Mouse (Mus musculus) left cerebral cortex, adult 6 months (tissue): ENCODE data around the gene Olfr1450. TPM values are rescaled to one million over a fixed set of nuclear protein-coding genes. Genes with fewer than 3 reads are reported as not detected.

Experiments used
- long read RNA-seq, 2 experiments: library from polyadenylated mRNA; unstranded; transcript quantifications; one replicate each; pipeline ENCODE4 v2.0.0; 2019 to 2020
- polyA plus RNA-seq: library from polyadenylated mRNA; unstranded; fragments of <200 nt; fragmentation: Nextera tagmentation; gene quantifications from 2 replicates; pipeline ENCODE4 v1.2.3, GENCODE M21; 2021

Gene Olfr1450
- polyA plus RNA-seq, result not detected in 2 replicates
- long read RNA-seq, experiment 1, result 0 reads
- long read RNA-seq, experiment 2, result 0 reads

GRCm38 (mm10) chr19:12949958-12950357 lies at the start of gene Olfr1450:
Olfr1450 (plus strand) TSS chr19:12950258.

GRCm38 (mm10) chr19:12903643-12904042 lies 46.4 kb upstream of the Olfr1450 start, which contains the start of gene Olfr1447:
Olfr1447 (minus strand) TSS chr19:12903743.

GRCm38 (mm10) chr19:12924319-12924718 lies 25.7 kb upstream of the Olfr1450 start, which contains the start of gene Olfr1448:
Olfr1448 (minus strand) TSS chr19:12924419.

GRCm38 (mm10) chr19:12930540-12930939 lies 19.5 kb upstream of the Olfr1450 start, which contains the start of gene Olfr1449:
Olfr1449 (plus strand) TSS chr19:12930840.

GRCm38 (mm10) chr19:12994714-12995113 lies 44.7 kb downstream of the Olfr1450 start, which contains the start of gene Olfr1451:
Olfr1451 (plus strand) TSS chr19:12995014.

Other genes starting within 250 kb of the Olfr1450 start
- gene Cntf, start 184.6 kb upstream of the Olfr1450 start, polyA plus RNA-seq, result 0.56 and 1.0 TPM in 2 replicates
- 8.9 and 9.6 TPM in 2 replicates for gene Zfp91, start 154.1 kb upstream of the Olfr1450 start, polyA plus RNA-seq
- 2.2 and 2.9 TPM in 2 replicates for gene Lpxn, start 154.1 kb upstream of the Olfr1450 start, polyA plus RNA-seq
- not detected in 2 replicates for gene Gm5244, start 103.6 kb upstream of the Olfr1450 start, polyA plus RNA-seq
- not detected in 2 replicates for gene Olfr1444, start 93.0 kb upstream of the Olfr1450 start, polyA plus RNA-seq
- gene Olfr1445, start 66.4 kb upstream of the Olfr1450 start, polyA plus RNA-seq, result not detected in 2 replicates
- gene Olfr1446, start 56.7 kb upstream of the Olfr1450 start, polyA plus RNA-seq, result not detected in 2 replicates
- gene Olfr1447, start 46.5 kb upstream of the Olfr1450 start, polyA plus RNA-seq, result not detected in 2 replicates
- gene Olfr1448, start 25.8 kb upstream of the Olfr1450 start, polyA plus RNA-seq, result not detected in 2 replicates
- not detected in 2 replicates for gene Olfr1449, start 19.4 kb upstream of the Olfr1450 start, polyA plus RNA-seq
- not detected in 2 replicates for gene Olfr1451, start 44.8 kb downstream of the Olfr1450 start, polyA plus RNA-seq
- not detected in 2 replicates for gene Olfr1453, start 78.1 kb downstream of the Olfr1450 start, polyA plus RNA-seq
- gene Olfr1454, start 110.4 kb downstream of the Olfr1450 start, polyA plus RNA-seq, result not detected in 2 replicates
- gene Olfr1457, start 147.6 kb downstream of the Olfr1450 start, polyA plus RNA-seq, result not detected in 2 replicates
- gene Olfr1458, start 156.5 kb downstream of the Olfr1450 start, polyA plus RNA-seq, result not detected in 2 replicates
- not detected in 2 replicates for gene Olfr1459, start 199.3 kb downstream of the Olfr1450 start, polyA plus RNA-seq
- gene Olfr1461, start 212.7 kb downstream of the Olfr1450 start, polyA plus RNA-seq, result not detected in 2 replicates
- gene Olfr1462, start 235.5 kb downstream of the Olfr1450 start, polyA plus RNA-seq, result not detected in 2 replicates